Mouse (Mus musculus) retina, adult 2 months (tissue): Measurements from ENCODE around the gene Gnao1.

Experiments
- DNase-seq: peaks from one replicate; pipeline ENCODE4 v3.0.0-alpha.2; 2012; ENCODE audit warnings: low read depth, low spot score

Gnao1 gene

GRCm38 (mm10) chr8:93941636-93942054 is 131.9 kb downstream of the Gnao1 start:
- no peak for DNase-seq

GRCm38 (mm10) chr8:93945781-93946180 is 136.0 kb downstream of the Gnao1 start:
- no peak for DNase-seq

GRCm38 (mm10) chr8:93946397-93946796 is 136.6 kb downstream of the Gnao1 start:
- no peak for DNase-seq

GRCm38 (mm10) chr8:93950133-93950532 is 140.4 kb downstream of the Gnao1 start:
- DNase-seq: no peak

GRCm38 (mm10) chr8:93952511-93952910 is 142.7 kb downstream of the Gnao1 start:
- DNase-seq: no peak

- DNase-seq: no peak
Measured at GRCm38 (mm10) chr8:93958402-93958801, 148.6 kb downstream of the Gnao1 start.

GRCm38 (mm10) chr8:93960909-93961308 is 151.1 kb downstream of the Gnao1 start:
- no peak for DNase-seq

GRCm38 (mm10) chr8:93968293-93968692 is 158.5 kb downstream of the Gnao1 start:
- DNase-seq: no peak

- DNase-seq: no peak
Measured at GRCm38 (mm10) chr8:93969626-93970340, 160.0 kb downstream of the Gnao1 start.

GRCm38 (mm10) chr8:93971451-93971850 is 161.7 kb downstream of the Gnao1 start:
- no peak for DNase-seq

- no peak for DNase-seq
Measured at GRCm38 (mm10) chr8:93972211-93972610, 162.4 kb downstream of the Gnao1 start.

GRCm38 (mm10) chr8:93972971-93973734 is 163.4 kb downstream of the Gnao1 start:
- no peak for DNase-seq

GRCm38 (mm10) chr8:93973831-93974375 is 164.1 kb downstream of the Gnao1 start:
- DNase-seq: no peak

- no peak for DNase-seq
Measured at GRCm38 (mm10) chr8:93974602-93975186, 164.9 kb downstream of the Gnao1 start.

- no peak for DNase-seq
Measured at GRCm38 (mm10) chr8:93975358-93975757, 165.6 kb downstream of the Gnao1 start.

GRCm38 (mm10) chr8:93976446-93977211 is 166.9 kb downstream of the Gnao1 start:
- no peak for DNase-seq

GRCm38 (mm10) chr8:93980141-93980540 is 170.4 kb downstream of the Gnao1 start:
- no peak for DNase-seq

- no peak for DNase-seq
Measured at GRCm38 (mm10) chr8:93981679-93982215, 172.0 kb downstream of the Gnao1 start.

- DNase-seq: no peak
Measured at GRCm38 (mm10) chr8:93983827-93984226, 174.1 kb downstream of the Gnao1 start.

GRCm38 (mm10) chr8:93984731-93985130 is 175.0 kb downstream of the Gnao1 start:
- DNase-seq: no peak

- DNase-seq: no peak
Measured at GRCm38 (mm10) chr8:93989739-93990138, 180.0 kb downstream of the Gnao1 start.
